Comparison of ENCODE assay signal across 14 mouse cellular contexts in genomic region chr14:69443092-69443692, GRCm38 (mm10). TPM values are rescaled to one million over a fixed set of nuclear protein-coding genes. Genes with fewer than 3 reads are reported as not detected.
A peak's percentile ranks its signal among the peaks of the same experiment; 100 is the strongest.
DNase-seq lines count a peak whose midpoint lies in the region; ATAC-seq and TF ChIP-seq lines count a peak whose summit lies in the region.
"Not testable (repeated sequence)": the region's sequence is repeated elsewhere in the genome, so short reads cannot be mapped to it uniquely, and the experiment has no call there.
"Had no signal": no experiment of that assay in that cellular context is flagged by ENCODE, and none has a peak within 500 bp of the region (broad histone marks: within the 10 kb centered on the region; RNA-seq: fewer than 3 reads in every experiment).

No protein-coding gene starts in this region.

- not testable (repeated sequence) for H3K36me3 ChIP-seq in embryonic facial prominence, embryonic 13.5 days; heart, embryonic 11.5 days (ENCODE audit: control insufficient read depth, insufficient read depth, low read length); heart, embryonic 16.5 days (ENCODE audit: control insufficient read depth, insufficient read depth); intestine, embryonic 15.5 days; kidney, embryonic 16.5 days (ENCODE audit: insufficient read depth, low read length); limb, embryonic 14.5 days (ENCODE audit: control insufficient read depth, insufficient read depth, low read length); lung, postnatal 0 days (ENCODE audit: insufficient read depth, low read length); stomach, embryonic 15.5 days

- not testable (repeated sequence) for TF ChIP-seq EP300 in lung, postnatal 0 days (IDR thresholded peaks at IDR 0.05)

- not testable (repeated sequence) for H3K9me3 ChIP-seq in embryonic facial prominence, embryonic 13.5 days; heart, embryonic 11.5 days (replicated peaks; ENCODE audit: control insufficient read depth, low read length); heart, embryonic 16.5 days (replicated peaks; ENCODE audit: control insufficient read depth, low read length); intestine, embryonic 15.5 days; kidney, embryonic 16.5 days (ENCODE audit: low read length); limb, embryonic 14.5 days (ENCODE audit: control insufficient read depth, low read length); lung, postnatal 0 days (ENCODE audit: low read length); stomach, embryonic 15.5 days

- not testable (repeated sequence) for H3K27ac ChIP-seq in embryonic facial prominence, embryonic 13.5 days; heart, embryonic 11.5 days (ENCODE audit: low read depth, low read length); heart, embryonic 16.5 days (ENCODE audit: low read length); intestine, embryonic 15.5 days; kidney, embryonic 16.5 days (ENCODE audit: low read length); limb, embryonic 14.5 days (replicated peaks; ENCODE audit: low read depth, low read length); lung, postnatal 0 days (ENCODE audit: low read length); stomach, embryonic 15.5 days

- TF ChIP-seq CTCF in lung, postnatal 0 days (IDR thresholded peaks at IDR 0.05): not testable (repeated sequence)

- not testable (repeated sequence) for H3K9ac ChIP-seq in embryonic facial prominence, embryonic 13.5 days; heart, embryonic 11.5 days (ENCODE audit: low read depth, low read length); heart, embryonic 16.5 days (ENCODE audit: low read length); intestine, embryonic 15.5 days; kidney, embryonic 16.5 days (replicated peaks; ENCODE audit: low read length); limb, embryonic 14.5 days (ENCODE audit: low read depth, low read length, severe bottlenecking); lung, postnatal 0 days (replicated peaks; ENCODE audit: low read depth); stomach, embryonic 15.5 days

- not testable (repeated sequence) for H3K4me2 ChIP-seq in embryonic facial prominence, embryonic 13.5 days; heart, embryonic 11.5 days; heart, embryonic 16.5 days (ENCODE audit: low read depth, low read length); intestine, embryonic 15.5 days (replicated peaks); kidney, embryonic 16.5 days (replicated peaks; ENCODE audit: low read depth, low read length); limb, embryonic 14.5 days (replicated peaks; ENCODE audit: low read depth, low read length, severe bottlenecking); lung, postnatal 0 days (replicated peaks; ENCODE audit: low read depth, low read length); stomach, embryonic 15.5 days

- DNase-seq in limb, embryonic 14.5 days (ENCODE audit: low spot score); lung, postnatal 0 days (ENCODE audit: low spot score): not testable (repeated sequence)

- H3K4me3 ChIP-seq in embryonic facial prominence, embryonic 13.5 days; heart, embryonic 11.5 days (ENCODE audit: low read depth, low read length); heart, embryonic 16.5 days (ENCODE audit: low read length); intestine, embryonic 15.5 days (replicated peaks); kidney, embryonic 16.5 days (ENCODE audit: low read length); limb, embryonic 14.5 days (replicated peaks; ENCODE audit: low read length); lung, postnatal 0 days (ENCODE audit: low read depth, low read length); stomach, embryonic 15.5 days (replicated peaks): not testable (repeated sequence)

- not testable (repeated sequence) for TF ChIP-seq POLR2A in limb, embryonic 14.5 days (IDR thresholded peaks at IDR 0.05; ENCODE audit: borderline replicate concordance, extremely low read depth, insufficient read depth, insufficient read length)

- H3K4me1 ChIP-seq in embryonic facial prominence, embryonic 13.5 days; heart, embryonic 11.5 days (ENCODE audit: control insufficient read depth, insufficient read depth, low read length); heart, embryonic 16.5 days (ENCODE audit: control insufficient read depth, insufficient read depth, low read length); intestine, embryonic 15.5 days (replicated peaks); kidney, embryonic 16.5 days (ENCODE audit: insufficient read depth, low read length); limb, embryonic 14.5 days (ENCODE audit: control insufficient read depth, insufficient read depth, low read length); lung, postnatal 0 days (ENCODE audit: insufficient read depth, low read depth, low read length); stomach, embryonic 15.5 days: not testable (repeated sequence)

- peak; percentile 75 for ATAC-seq in embryonic facial prominence, embryonic 13.5 days (ENCODE audit: insufficient number of reproducible peaks, insufficient read depth, low FRiP score, low TSS enrichment, low read depth)
- peak; percentile 90 for ATAC-seq in heart, embryonic 11.5 days (replicated peaks; ENCODE audit: insufficient number of reproducible peaks, low FRiP score, low TSS enrichment)
- ATAC-seq in heart, embryonic 16.5 days (replicated peaks; ENCODE audit: extremely low read depth, insufficient read depth, low FRiP score): peak; percentile 70
- peak; percentile 91 for ATAC-seq in intestine, embryonic 15.5 days
- peak; percentile 97 for ATAC-seq in kidney, embryonic 16.5 days (ENCODE audit: low FRiP score, low TSS enrichment)
- peak; percentile 94 for ATAC-seq in limb, embryonic 14.5 days (ENCODE audit: low FRiP score, low read depth)
- ATAC-seq in lung, postnatal 0 days: peak; percentile 73
- peak; percentile 88 for ATAC-seq in stomach, embryonic 15.5 days (ENCODE audit: insufficient read depth, low FRiP score, low read depth)

- not testable (repeated sequence) for H3K27me3 ChIP-seq in embryonic facial prominence, embryonic 13.5 days; heart, embryonic 11.5 days (ENCODE audit: control insufficient read depth, insufficient read depth, low read length); heart, embryonic 16.5 days (ENCODE audit: control insufficient read depth, insufficient read depth, low read length); intestine, embryonic 15.5 days (replicated peaks); kidney, embryonic 16.5 days (ENCODE audit: insufficient read depth, low read length); limb, embryonic 14.5 days (ENCODE audit: control insufficient read depth, insufficient read depth, low read length); lung, postnatal 0 days (replicated peaks; ENCODE audit: insufficient read depth, low read length); stomach, embryonic 15.5 days (replicated peaks)

- WGBS in embryonic facial prominence, embryonic 13.5 days: no CpG with 5 or more reads among the region's 7 CpGs
- WGBS in heart, embryonic 11.5 days (ENCODE audit: insufficient replicate concordance): no CpG with 5 or more reads among the region's 7 CpGs
- no CpG with 5 or more reads among the region's 7 CpGs for WGBS in heart, embryonic 16.5 days
- no CpG with 5 or more reads among the region's 7 CpGs for WGBS in intestine, embryonic 15.5 days
- no CpG with 5 or more reads among the region's 7 CpGs for WGBS in kidney, embryonic 16.5 days
- WGBS in limb, embryonic 14.5 days: no CpG with 5 or more reads among the region's 7 CpGs
- no CpG with 5 or more reads among the region's 7 CpGs for WGBS in lung, postnatal 0 days
- WGBS in stomach, embryonic 15.5 days: no CpG with 5 or more reads among the region's 7 CpGs

RNA-seq across cellular contexts. Expression of gene Gm16867, which starts 60.0 kb away (rescaled TPM):
- polyA plus RNA-seq in embryonic facial prominence, embryonic 13.5 days (2015; fragmentation: Nextera tagmentation; extraction: Ambion mirVana): not detected in 2 replicates
- polyA plus RNA-seq in heart, embryonic 11.5 days (2014; fragmentation: Nextera tagmentation; extraction: Ambion mirVana): not detected in 2 replicates
- polyA plus RNA-seq in heart, embryonic 16.5 days (2015; fragmentation: Nextera tagmentation; extraction: Ambion mirVana): not detected in 2 replicates
- not detected in 2 replicates for polyA plus RNA-seq in intestine, embryonic 15.5 days (2015; fragmentation: Nextera tagmentation; extraction: Ambion mirVana)
- polyA plus RNA-seq in kidney, embryonic 16.5 days (2015; fragmentation: Nextera tagmentation; extraction: Ambion mirVana): not detected in 2 replicates
- polyA plus RNA-seq in limb, embryonic 14.5 days (2012; rRNA removed): 0.04 TPM in 1 of 2 replicates, not detected in the other
- polyA plus RNA-seq in limb, embryonic 14.5 days (2014; fragmentation: Nextera tagmentation; extraction: Ambion mirVana): not detected in 2 replicates
- polyA plus RNA-seq in lung, postnatal 0 days (2015; fragmentation: Nextera tagmentation; extraction: Ambion mirVana): not detected in 2 replicates
- polyA plus RNA-seq in stomach, embryonic 15.5 days (2015; fragmentation: Nextera tagmentation; extraction: Ambion mirVana): not detected in 2 replicates
- polyA plus RNA-seq: embryonic facial prominence, embryonic 10.5 days; forebrain, embryonic 14.5 days; hindbrain, embryonic 13.5 days; midbrain, embryonic 16.5 days; neural tube, embryonic 11.5 days; thymus, postnatal 0 days had no signal
